Mouse (Mus musculus): ENCODE data around the gene Hmbs. TPM values are rescaled to one million over a fixed set of nuclear protein-coding genes. Genes with fewer than 3 reads are reported as not detected.
"Not testable (repeated sequence)": the region's sequence is repeated elsewhere in the genome, so short reads cannot be mapped to it uniquely, and the experiment has no call there.

Gene Hmbs
- 10 to 100 TPM; 21.5 to 23.8 TPM for total RNA-seq (2021)

GRCm38 (mm10) chr9:44343781-44344421 is at the start of gene Hmbs:
Gene Hmbs, minus strand, starts transcription at chr9:44344228.
- intact Hi-C loops (cut with DNase I) = no loop called here
- peak; percentile 86 for DNase-seq

- DNase-seq = peak; percentile 77
- intact Hi-C loops (cut with DNase I) = loop anchor here (10.0 kb wide), 1 partner anchor 267 kb away; no protein-coding TSS in a partner anchor
These were observed 47.4 kb upstream of the Hmbs start for GRCm38 (mm10) chr9:44391466-44391865.

- DNase-seq = peak; percentile 47
- intact Hi-C loops (cut with DNase I) = no loop called here
These were observed 45.2 kb upstream of the Hmbs start for GRCm38 (mm10) chr9:44389273-44389672.

- DNase-seq = no peak
- intact Hi-C loops (cut with DNase I) = no loop called here
These were observed 43.2 kb upstream of the Hmbs start for GRCm38 (mm10) chr9:44387221-44387620.

GRCm38 (mm10) chr9:44384596-44384995 is 40.6 kb upstream of the Hmbs start:
- DNase-seq = no peak
- intact Hi-C loops (cut with DNase I) = no loop called here

GRCm38 (mm10) chr9:44379862-44380261 is 35.8 kb upstream of the Hmbs start:
- peak; percentile 41 for DNase-seq
- intact Hi-C loops (cut with DNase I) = no loop called here

- intact Hi-C loops (cut with DNase I) = no loop called here
These were observed 35.2 kb upstream of the Hmbs start, which contains the start of gene Hyou1 for GRCm38 (mm10) chr9:44379054-44379834. Gene Hyou1, plus strand, starts transcription at chr9:44379490.

GRCm38 (mm10) chr9:44378153-44378730 is 34.2 kb upstream of the Hmbs start:
- no peak for DNase-seq
- intact Hi-C loops (cut with DNase I) = no loop called here

More at GRCm38 (mm10) chr9:44379054-44379834, 35.2 kb upstream of the Hmbs start, which contains the start of gene Hyou1:
- peak; percentile 99 for DNase-seq

GRCm38 (mm10) chr9:44377335-44377734 is 33.3 kb upstream of the Hmbs start:
- intact Hi-C loops (cut with DNase I); DNase-seq: not testable (repeated sequence)

GRCm38 (mm10) chr9:44376141-44376540 is 32.1 kb upstream of the Hmbs start:
- no peak for DNase-seq
- intact Hi-C loops (cut with DNase I) = no loop called here

- intact Hi-C loops (cut with DNase I) = no loop called here
- DNase-seq = no peak
These were observed 29.4 kb upstream of the Hmbs start for GRCm38 (mm10) chr9:44373386-44373785.

GRCm38 (mm10) chr9:44364480-44364879 is 20.5 kb upstream of the Hmbs start:
- DNase-seq = no peak
- intact Hi-C loops (cut with DNase I) = no loop called here

- DNase-seq; intact Hi-C loops (cut with DNase I): not testable (repeated sequence)
These were observed 17.9 kb upstream of the Hmbs start for GRCm38 (mm10) chr9:44361931-44362330.

- intact Hi-C loops (cut with DNase I) = no loop called here
- DNase-seq = peak; percentile 97
These were observed 17.3 kb upstream of the Hmbs start, which contains the start of gene Vps11 for GRCm38 (mm10) chr9:44361190-44361917. Gene Vps11, minus strand, starts transcription at chr9:44361670.

- no peak for DNase-seq
- intact Hi-C loops (cut with DNase I) = no loop called here
These were observed 13.2 kb upstream of the Hmbs start for GRCm38 (mm10) chr9:44357207-44357606.

- intact Hi-C loops (cut with DNase I) = no loop called here
- no peak for DNase-seq
These were observed 9.1 kb upstream of the Hmbs start for GRCm38 (mm10) chr9:44353142-44353541.

- intact Hi-C loops (cut with DNase I) = no loop called here
- no peak for DNase-seq
These were observed 8.3 kb upstream of the Hmbs start for GRCm38 (mm10) chr9:44352337-44352736.

GRCm38 (mm10) chr9:44351396-44351795 is 7.4 kb upstream of the Hmbs start:
- no peak for DNase-seq
- intact Hi-C loops (cut with DNase I) = no loop called here

GRCm38 (mm10) chr9:44348546-44348945 is 4.5 kb upstream of the Hmbs start:
- intact Hi-C loops (cut with DNase I) = no loop called here
- no peak for DNase-seq

- no peak for DNase-seq
- intact Hi-C loops (cut with DNase I) = no loop called here
These were observed 3.6 kb upstream of the Hmbs start for GRCm38 (mm10) chr9:44347621-44348020.

GRCm38 (mm10) chr9:44347166-44347565 is 3.1 kb upstream of the Hmbs start:
- intact Hi-C loops (cut with DNase I) = no loop called here
- DNase-seq = no peak

Data from left cerebral cortex, postnatal 4 days (tissue).